ENCODE assay signal across 8 mouse cellular contexts in the genomic region with DNA sequence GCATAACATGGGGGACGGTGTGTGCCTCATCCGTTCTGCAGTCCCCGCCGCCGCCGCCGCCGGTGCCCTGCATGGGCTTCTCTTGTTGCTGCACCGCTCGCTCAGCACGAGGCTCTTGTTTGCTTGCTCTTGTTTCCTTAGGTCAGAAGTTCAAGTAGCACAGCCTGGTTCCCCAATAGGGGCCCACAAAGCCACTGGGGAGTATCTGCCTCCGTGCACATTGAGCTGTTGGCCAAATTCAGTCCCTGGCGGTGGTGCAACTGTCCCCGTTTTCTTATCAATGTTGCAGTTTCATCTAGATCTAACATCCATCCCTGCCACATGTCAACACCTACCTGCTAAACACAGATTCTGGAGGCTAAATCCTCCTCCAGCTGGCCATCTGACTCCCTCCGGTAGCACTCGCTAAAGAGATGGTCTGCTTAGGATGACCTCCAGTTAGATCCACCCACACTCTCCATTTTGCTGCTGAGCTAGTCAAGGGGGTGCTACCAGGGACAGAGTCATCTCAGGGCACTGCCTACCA. TPM values are rescaled to one million over a fixed set of nuclear protein-coding genes. Genes with fewer than 3 reads are reported as not detected.
DNase-seq lines count a peak whose midpoint lies in the region; ATAC-seq and TF ChIP-seq lines count a peak whose summit lies in the region.
"Had no signal": no experiment of that assay in that cellular context is flagged by ENCODE, and none has a peak within 500 bp of the region (broad histone marks: within the 10 kb centered on the region; RNA-seq: fewer than 3 reads in every experiment).

No protein-coding gene starts in this region.

- H3K4me3 ChIP-seq in ES-Bruce4 (ENCODE audit: low read depth, low read length), result peak overlapping the region; percentile 12; the same call in 1 of the 2 replicates
- H3K4me3 ChIP-seq in embryonic facial prominence, embryonic 10.5 days, result no peak overlapping the region
- no peak overlapping the region for H3K4me3 ChIP-seq in intestine, postnatal 0 days (ENCODE audit: low read depth, low read length)

- WGBS in embryonic facial prominence, embryonic 10.5 days, result 47% methylated on average over 16 of the region's 16 CpGs
- WGBS in intestine, postnatal 0 days, result 43% methylated on average over 16 of the region's 16 CpGs

- no peak for TF ChIP-seq POLR2A in ES-Bruce4 (IDR thresholded peaks at IDR 0.05; ENCODE audit: insufficient read depth, low read length)

- no peak overlapping the region for H3K4me2 ChIP-seq in intestine, postnatal 0 days (replicated peaks; ENCODE audit: low read depth)

- no peaks in the 10 kb centered on the region for H3K4me1 ChIP-seq in ES-Bruce4 (ENCODE audit: control insufficient read depth, insufficient read depth, low read length)
- H3K4me1 ChIP-seq in embryonic facial prominence, embryonic 10.5 days, result peaks cover 33% of the 10 kb centered on the region
- H3K4me1 ChIP-seq in intestine, postnatal 0 days (replicated peaks; ENCODE audit: control insufficient read depth, insufficient read depth, low read length), result no peaks in the 10 kb centered on the region

- ATAC-seq in intestine, postnatal 0 days, result no peak

- no peak for TF ChIP-seq CTCF in ES-Bruce4 (IDR thresholded peaks at IDR 0.05; ENCODE audit: low read depth, low read length)
- no peak for TF ChIP-seq CTCF in intestine, postnatal 0 days (IDR thresholded peaks at IDR 0.05; ENCODE audit: low read depth)

- no peaks in the 10 kb centered on the region for H3K9me3 ChIP-seq in ES-Bruce4 (replicated peaks; ENCODE audit: control insufficient read depth, insufficient read depth, low read length, poor library complexity, severe bottlenecking)
- no peaks in the 10 kb centered on the region for H3K9me3 ChIP-seq in embryonic facial prominence, embryonic 10.5 days
- H3K9me3 ChIP-seq in intestine, postnatal 0 days (ENCODE audit: control insufficient read depth), result no peaks in the 10 kb centered on the region

- DNase-seq in lung, postnatal 4 days, result peak; percentile 33 to 43
- DNase-seq in lung, postnatal 25 days (ENCODE audit: low spot score), result no peak
- DNase-seq in embryonic facial prominence, embryonic 10.5 days (ENCODE audit: low spot score), result peak; percentile 45
- peak; percentile 33 to 44 for DNase-seq in monocyte, adult 2 months (ENCODE audit: low read depth in 1 of 2, low spot score in 2 of 2)
- DNase-seq in frontal cortex, postnatal 36 days (ENCODE audit: low spot score in 2 of 2), result no peak
- DNase-seq: gastrocnemius, postnatal 10 days had no signal

- no peak for TF ChIP-seq EP300 in ES-Bruce4 (IDR thresholded peaks at IDR 0.05; ENCODE audit: insufficient read depth, low read depth, low read length)

- no peaks in the 10 kb centered on the region for H3K36me3 ChIP-seq in ES-Bruce4 (ENCODE audit: control insufficient read depth, insufficient read depth, low read length, poor library complexity, severe bottlenecking)
- no peaks in the 10 kb centered on the region for H3K36me3 ChIP-seq in embryonic facial prominence, embryonic 10.5 days (replicated peaks)
- H3K36me3 ChIP-seq in intestine, postnatal 0 days (ENCODE audit: control insufficient read depth, insufficient read depth), result no peaks in the 10 kb centered on the region

- H3K27me3 ChIP-seq in ES-Bruce4 (ENCODE audit: control insufficient read depth, insufficient read depth, low read length, poor library complexity, severe bottlenecking), result no peaks in the 10 kb centered on the region
- H3K27me3 ChIP-seq in embryonic facial prominence, embryonic 10.5 days (replicated peaks; ENCODE audit: low read depth, poor library complexity, severe bottlenecking), result peaks cover 15% of the 10 kb centered on the region
- H3K27me3 ChIP-seq in intestine, postnatal 0 days (replicated peaks; ENCODE audit: control insufficient read depth, insufficient read depth, low read length), result no peaks in the 10 kb centered on the region

- H3K27ac ChIP-seq in ES-Bruce4 (ENCODE audit: insufficient read depth, low read length), result no peak overlapping the region
- no peak overlapping the region for H3K27ac ChIP-seq in embryonic facial prominence, embryonic 10.5 days (replicated peaks)
- H3K27ac ChIP-seq in intestine, postnatal 0 days (ENCODE audit: low read depth, low read length), result no peak overlapping the region

- no peak overlapping the region for H3K9ac ChIP-seq in ES-Bruce4 (ENCODE audit: low read depth, poor library complexity, severe bottlenecking)
- no peak overlapping the region for H3K9ac ChIP-seq in intestine, postnatal 0 days (ENCODE audit: low read depth, low read length)

RNA-seq across cellular contexts. Expression of a gene that starts 37.7 kb away (rescaled TPM):
- 26.4 and 28.1 TPM in 2 replicates for polyA plus RNA-seq in ES-Bruce4 (2011; ENCODE audit: insufficient read depth, insufficient read length, low read depth, missing spikeins)
- polyA plus RNA-seq in embryonic facial prominence, embryonic 10.5 days (2016; fragmentation: Nextera tagmentation; extraction: Ambion mirVana), result 62.9 and 64.8 TPM in 2 replicates
- polyA plus RNA-seq in intestine, postnatal 0 days (2015; fragmentation: Nextera tagmentation; extraction: Ambion mirVana), result 22.0 and 24.1 TPM in 2 replicates

Comparison
In these comparisons a context has a peak if more than half of its experiments do, and no peak if none do; other contexts are left out.
1. DNase-seq: peak in lung, postnatal 4 days (2 of 2), embryonic facial prominence, embryonic 10.5 days (single experiment) and monocyte, adult 2 months (2 of 2); none in lung, postnatal 25 days (single experiment) and frontal cortex, postnatal 36 days (0 of 2).